Mouse (Mus musculus): ENCODE results near the gene Tenm2.

GRCm38 (mm10) chr11:36096219-36096618 lies 1139.5 kb downstream of the Tenm2 start:
- TF ChIP-seq CTCF (conservative IDR thresholded peaks at IDR 0.05 in 1 of 2, IDR thresholded peaks at IDR 0.05 in 1 of 2; ENCODE audit: low read depth in 2 of 2, low read length in 2 of 2): no peak
- no peak for TF ChIP-seq EP300 (IDR thresholded peaks at IDR 0.05; ENCODE audit: low read length)
- TF ChIP-seq MAFK (IDR thresholded peaks at IDR 0.05; ENCODE audit: insufficient replicate concordance, low read length): no peak
- no peak for TF ChIP-seq ZNF384 (IDR thresholded peaks at IDR 0.05; ENCODE audit: low read depth, low read length)
- no peak for TF ChIP-seq POLR2A (IDR thresholded peaks at IDR 0.05; ENCODE audit: low read depth, low read length)
- TF ChIP-seq ZKSCAN1 (IDR thresholded peaks at IDR 0.05; ENCODE audit: borderline replicate concordance, low read depth, low read length): no peak
- no peak for TF ChIP-seq CHD2 (IDR thresholded peaks at IDR 0.05; ENCODE audit: low read length)
- no peak for TF ChIP-seq UBTF (IDR thresholded peaks at IDR 0.05; ENCODE audit: low read depth, low read length)
- TF ChIP-seq SIN3A (IDR thresholded peaks at IDR 0.05; ENCODE audit: low read length): no peak
- TF ChIP-seq RCOR1 (conservative IDR thresholded peaks at IDR 0.05; ENCODE audit: low read depth, low read length): no peak
- TF ChIP-seq MAZ (IDR thresholded peaks at IDR 0.05; ENCODE audit: low read depth, low read length): no peak
- TF ChIP-seq JUND (conservative IDR thresholded peaks at IDR 0.05; ENCODE audit: low read depth, low read length): no peak
